Mouse (Mus musculus): Measurements from ENCODE around the gene Lrfn3. TPM values are rescaled to one million over a fixed set of nuclear protein-coding genes. Genes with fewer than 3 reads are reported as not detected.

The Lrfn3 gene
- total RNA-seq, 2 experiments from 2014 or later, result 33.0 to 36.4 TPM

DNA sequence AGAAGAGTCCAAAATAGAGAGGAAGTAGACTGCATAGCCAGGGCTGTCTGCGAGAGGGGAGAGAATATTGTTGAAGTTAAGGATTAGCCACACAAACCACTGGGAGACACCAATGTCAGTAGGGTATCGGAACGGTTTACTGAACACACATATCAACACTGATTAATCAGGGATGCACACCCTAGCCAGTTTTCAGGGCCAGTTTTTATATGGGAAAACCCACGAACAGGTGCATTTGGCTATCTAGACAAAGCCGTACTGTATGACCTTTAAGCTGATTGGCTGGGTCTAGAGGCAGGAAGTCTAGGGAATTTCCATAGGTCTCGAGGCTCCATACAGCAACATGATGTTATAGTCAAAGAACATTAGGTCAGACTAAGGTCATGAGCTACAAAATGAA is 39.7 kb downstream of the Lrfn3 start:
- intact Hi-C loops (cut with DNase I), result no loop called here
- no peak for DNase-seq (ENCODE audit: extremely low spot score in 1 of 2, low spot score in 2 of 2)
- no peak for TF ChIP-seq CTCF (IDR thresholded peaks at IDR 0.05)
- Histone ChIP-seq H3K4me3 (peak overlapping the region; percentile 98), H3K27ac (peak overlapping the region; percentile 54; the same call in 1 of the 2 replicates)

GRCm38 (mm10) chr7:30322285-30322667 is 40.3 kb downstream of the Lrfn3 start:
- intact Hi-C loops (cut with DNase I), result no loop called here
- peak overlapping the region; percentile 98 for H3K4me3 ChIP-seq
- H3K27ac ChIP-seq, result peak overlapping the region; percentile 93
- no peak; the same call in 1 of the 2 replicates for TF ChIP-seq CTCF (IDR thresholded peaks at IDR 0.05)
- peak; percentile 94 to 96 for DNase-seq (ENCODE audit: extremely low spot score in 1 of 2, low spot score in 2 of 2)

DNA sequence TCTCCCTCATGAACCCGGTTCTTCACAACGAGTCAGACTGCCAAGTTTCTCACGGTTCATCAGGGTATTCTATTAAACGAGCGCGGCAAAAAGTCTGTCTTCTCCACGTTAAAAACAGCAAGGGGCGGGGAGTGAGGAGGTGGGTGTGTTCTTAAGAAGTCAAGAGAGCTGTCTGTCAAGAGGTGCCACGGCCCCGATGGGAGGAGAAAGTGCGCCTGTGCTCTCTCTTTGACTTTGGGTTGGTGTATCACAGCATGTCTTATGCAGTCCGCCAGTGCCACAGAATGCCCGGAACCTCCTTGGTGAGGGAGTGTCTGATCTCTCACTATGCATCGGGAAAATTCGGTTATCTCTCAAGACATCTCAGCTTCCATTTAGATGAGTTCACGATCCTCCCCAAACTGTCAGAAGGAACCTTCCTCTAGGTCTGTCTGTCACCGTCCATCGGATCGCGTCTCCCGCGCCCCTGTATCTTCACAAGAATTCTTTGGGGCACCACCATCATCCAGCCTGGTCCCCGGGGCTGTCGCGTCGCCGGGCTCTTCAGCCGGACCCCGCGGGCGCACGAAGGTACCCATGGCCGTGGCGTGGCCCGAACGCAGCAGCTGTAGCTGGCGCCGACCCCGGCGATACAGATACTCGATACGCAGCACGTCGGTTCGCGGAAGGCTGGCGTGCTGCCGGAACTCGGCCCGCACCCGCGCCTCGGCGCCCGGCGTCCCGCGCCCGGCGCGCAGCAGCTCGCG is 40.9 kb downstream of the Lrfn3 start, which contains the start of gene E130208F15Rik:
E130208F15Rik (plus strand) TSS at position 202 of the 746 bp plus-strand sequence.
- peak within 1 kb of the TSS; percentile 93 for H3K27ac ChIP-seq
- no peak for TF ChIP-seq CTCF (IDR thresholded peaks at IDR 0.05)

DNA sequence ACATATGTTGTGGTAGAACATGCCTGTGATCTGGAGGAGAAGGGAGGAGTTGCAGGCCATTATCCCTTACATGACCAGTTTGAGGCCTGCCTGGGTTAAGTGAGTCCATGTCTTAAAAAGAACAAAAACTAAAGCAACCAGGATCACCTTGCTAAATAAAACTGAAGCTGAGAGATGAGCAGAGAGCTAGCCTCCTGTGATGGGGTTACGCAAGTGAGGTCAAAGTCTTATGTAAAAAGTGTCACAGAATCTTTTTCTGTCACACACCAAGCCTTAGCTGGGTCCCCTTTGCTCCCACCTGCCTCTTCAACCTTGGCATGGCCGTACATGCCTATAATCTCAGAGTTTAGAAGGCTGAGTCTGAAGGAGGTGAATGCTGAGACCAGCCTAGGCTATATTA is 41.6 kb downstream of the Lrfn3 start:
- H3K27ac ChIP-seq, result peak overlapping the region; percentile 93; the same call in 1 of the 2 replicates
- intact Hi-C loops (cut with DNase I), result no loop called here
- no peak for TF ChIP-seq CTCF (IDR thresholded peaks at IDR 0.05)
- peak overlapping the region; percentile 98 for H3K4me3 ChIP-seq
- no peak for DNase-seq (ENCODE audit: extremely low spot score in 1 of 2, low spot score in 2 of 2)

More for the DNA sequence above, 40.9 kb downstream of the Lrfn3 start, which contains the start of gene E130208F15Rik:
- DNase-seq (ENCODE audit: extremely low spot score in 1 of 2, low spot score in 2 of 2), result peak; percentile 63 to 67
- H3K4me3 ChIP-seq, result peak within 1 kb of the TSS; percentile 98
- intact Hi-C loops (cut with DNase I), result no loop called here

- intact Hi-C loops (cut with DNase I), result no loop called here
These were observed 44.4 kb downstream of the Lrfn3 start for GRCm38 (mm10) chr7:30318142-30318541.

GRCm38 (mm10) chr7:30315559-30316529 is 46.7 kb downstream of the Lrfn3 start:
- Histone ChIP-seq H3K4me3 (no peak overlapping the region), H3K27ac (no peak overlapping the region)
- no peak for TF ChIP-seq CTCF (IDR thresholded peaks at IDR 0.05)
- no peak for DNase-seq (ENCODE audit: extremely low spot score in 1 of 2, low spot score in 2 of 2)
- intact Hi-C loops (cut with DNase I), result no loop called here

More at GRCm38 (mm10) chr7:30318142-30318541, 44.4 kb downstream of the Lrfn3 start:
- H3K27ac ChIP-seq, result no peak overlapping the region
- no peak for TF ChIP-seq CTCF (IDR thresholded peaks at IDR 0.05)
- H3K4me3 ChIP-seq, result no peak overlapping the region
- DNase-seq (ENCODE audit: extremely low spot score in 1 of 2, low spot score in 2 of 2), result no peak

GRCm38 (mm10) chr7:30314721-30315155 is 47.8 kb downstream of the Lrfn3 start, which contains the start of gene Syne4:
Syne4 (plus strand) TSS chr7:30314807.
- no peak for DNase-seq (ENCODE audit: extremely low spot score in 1 of 2, low spot score in 2 of 2)
- no peak within 1 kb of the TSS for H3K4me3 ChIP-seq
- TF ChIP-seq CTCF (IDR thresholded peaks at IDR 0.05), result no peak

DNA sequence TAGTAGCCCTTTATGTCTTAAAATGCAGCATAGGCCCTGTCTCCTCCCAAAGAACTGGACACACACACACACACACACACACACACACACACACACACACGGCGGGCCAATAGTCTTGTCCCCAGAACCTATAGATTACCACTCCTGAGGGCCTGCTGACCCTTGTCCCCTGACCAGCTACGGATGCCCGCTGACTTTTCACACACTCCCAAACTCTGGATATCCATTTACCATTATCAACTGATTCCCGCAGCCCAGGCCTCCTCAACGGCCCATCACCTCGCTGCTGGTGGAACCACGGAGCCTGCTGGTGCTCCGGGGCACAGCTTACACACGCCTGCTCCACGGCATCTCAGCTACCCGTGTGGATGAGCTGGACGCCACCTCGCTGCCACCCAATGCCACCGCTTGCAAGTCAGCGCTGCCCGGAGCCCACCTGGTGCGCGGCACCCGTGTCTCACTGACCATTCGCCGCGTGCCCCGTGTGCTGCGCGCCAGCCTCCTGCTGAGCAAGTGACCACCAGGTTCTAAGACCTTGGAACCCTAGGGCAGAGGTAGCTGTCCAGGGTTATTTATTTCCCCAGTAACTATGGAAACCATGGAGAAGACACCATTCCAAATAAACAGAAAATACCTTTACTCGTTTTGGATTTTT is 48.8 kb downstream of the Lrfn3 start:
- Histone ChIP-seq H3K4me3 (no peak overlapping the region), H3K27ac (no peak overlapping the region)
- intact Hi-C loops (cut with DNase I), result no loop called here
- no peak for TF ChIP-seq CTCF (IDR thresholded peaks at IDR 0.05)
- DNase-seq (ENCODE audit: extremely low spot score in 1 of 2, low spot score in 2 of 2), result no peak

More at GRCm38 (mm10) chr7:30314721-30315155, 47.8 kb downstream of the Lrfn3 start, which contains the start of gene Syne4:
- no peak within 1 kb of the TSS for H3K27ac ChIP-seq
- intact Hi-C loops (cut with DNase I), result no loop called here

DNA sequence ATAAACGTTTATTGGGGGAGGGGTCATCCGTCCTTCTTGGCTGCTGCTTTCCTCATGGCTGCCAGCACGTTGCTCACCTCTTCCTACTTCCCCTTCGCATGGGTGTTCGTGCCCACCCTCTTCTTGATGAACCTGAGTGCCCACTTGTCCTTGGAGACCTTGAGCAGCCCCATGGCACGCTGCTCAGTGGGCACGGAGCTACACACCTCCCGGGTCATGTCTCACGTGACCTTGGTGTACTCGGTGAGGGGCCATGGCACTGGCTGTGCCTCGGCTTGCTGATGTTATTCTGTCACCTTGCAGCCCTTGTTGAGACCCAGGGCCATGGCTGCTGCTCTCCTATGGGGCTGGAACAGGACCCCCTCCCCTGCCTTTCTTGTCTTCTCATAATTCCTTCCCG is 52.4 kb downstream of the Lrfn3 start:
- intact Hi-C loops (cut with DNase I), result no loop called here

GRCm38 (mm10) chr7:30309395-30310129 is 53.0 kb downstream of the Lrfn3 start:
- no peak overlapping the region for H3K27ac ChIP-seq
- intact Hi-C loops (cut with DNase I), result no loop called here
- DNase-seq (ENCODE audit: extremely low spot score in 1 of 2, low spot score in 2 of 2), result no peak
- no peak for TF ChIP-seq CTCF (IDR thresholded peaks at IDR 0.05)
- peak overlapping the region; percentile 72 for H3K4me3 ChIP-seq

More for the DNA sequence above, 52.4 kb downstream of the Lrfn3 start:
- no peak for TF ChIP-seq CTCF (IDR thresholded peaks at IDR 0.05)
- H3K4me3 ChIP-seq, result no peak overlapping the region
- no peak overlapping the region for H3K27ac ChIP-seq
- DNase-seq (ENCODE audit: extremely low spot score in 1 of 2, low spot score in 2 of 2), result no peak
